Mouse (Mus musculus) olfactory bulb, adult 2 months (tissue): ENCODE results near the gene Tnnt2.

ENCODE experiments used
- CTCF ChIP-seq: fragments of 200-500 bp; IDR thresholded peaks from 2 replicates; pipeline ENCODE4 v1.5.1; 2012; ENCODE audit warnings: low read depth, mild to moderate bottlenecking, low read length, moderate library complexity; ENCODE audit not compliant: insufficient read depth
- POLR2A ChIP-seq: fragments of 200-500 bp; IDR thresholded peaks from 2 replicates; pipeline ENCODE4 v1.6.1; 2012; ENCODE audit warnings: mild to moderate bottlenecking, low read depth, low read length, moderate library complexity; ENCODE audit not compliant: insufficient read depth

GRCm38 (mm10) chr1:135857137-135857775 is 21.1 kb downstream of the Tnnt2 start:
- no peak for TF ChIP-seq CTCF
- TF ChIP-seq POLR2A, result no peak
